Mouse (Mus musculus): ENCODE data around the gene Pfkfb2. TPM values are rescaled to one million over a fixed set of nuclear protein-coding genes. Genes with fewer than 3 reads are reported as not detected.

Gene Pfkfb2
- polyA plus RNA-seq, 1 experiment from 2014 or later = 24.9 TPM

- H3K9me3 ChIP-seq = no peaks in the 10 kb centered on the region
- peak overlapping the region; percentile 87 for H3K4me2 ChIP-seq (replicated peaks)
- no peaks in the 10 kb centered on the region for H3K27me3 ChIP-seq
- H3K9ac ChIP-seq (replicated peaks) = peak overlapping the region; percentile 96
- no peak for ATAC-seq (replicated peaks)
- 0% methylated on average over 3 of the region's 3 CpGs for WGBS
- H3K4me3 ChIP-seq = peak overlapping the region; percentile 92
- peaks cover 6% of the 10 kb centered on the region; the same call in 1 of the 2 replicates for H3K36me3 ChIP-seq
- peak overlapping the region; percentile 90 for H3K27ac ChIP-seq (replicated peaks)
- H3K4me1 ChIP-seq = peaks cover 29% of the 10 kb centered on the region
Observed at GRCm38 (mm10) chr1:130716218-130716512, 12.9 kb downstream of the Pfkfb2 start.

- under 1% methylated on average over 38 of the region's 38 CpGs for WGBS
- H3K4me2 ChIP-seq (replicated peaks) = peak within 1 kb of the TSS; percentile 87
- H3K9me3 ChIP-seq = no peaks in the 10 kb centered on the region
- H3K4me1 ChIP-seq = peaks cover 25% of the 10 kb centered on the region
- no peaks in the 10 kb centered on the region for H3K27me3 ChIP-seq
- peak within 1 kb of the TSS; percentile 96 for H3K9ac ChIP-seq (replicated peaks)
- ATAC-seq (replicated peaks) = peak; percentile 93
- peak within 1 kb of the TSS; percentile 92 for H3K4me3 ChIP-seq
- peak within 1 kb of the TSS; percentile 90 for H3K27ac ChIP-seq (replicated peaks)
- H3K36me3 ChIP-seq = peaks cover 6% of the 10 kb centered on the region; the same call in 1 of the 2 replicates
Observed at GRCm38 (mm10) chr1:130715561-130716217, 13.4 kb downstream of the Pfkfb2 start, which contains the start of gene Gm29427. Gm29427 (minus strand) TSS chr1:130715799.

- Histone ChIP-seq H3K36me3 (peaks cover 4% of the 10 kb centered on the region; the same call in 1 of the 2 replicates), H3K4me3 (no peak overlapping the region), H3K9ac (replicated peaks) (no peak overlapping the region), H3K4me1 (peaks cover 19% of the 10 kb centered on the region), H3K27ac (replicated peaks) (no peak overlapping the region), H3K4me2 (replicated peaks) (no peak overlapping the region), H3K9me3 (no peaks in the 10 kb centered on the region), H3K27me3 (no peaks in the 10 kb centered on the region)
- 80% methylated on average over 4 of the region's 4 CpGs for WGBS
- no peak for ATAC-seq (replicated peaks)
Observed at GRCm38 (mm10) chr1:130714046-130714445, 15.0 kb downstream of the Pfkfb2 start.

- no peak overlapping the region for H3K4me3 ChIP-seq
Observed at GRCm38 (mm10) chr1:130710283-130711080, 18.6 kb downstream of the Pfkfb2 start.

GRCm38 (mm10) chr1:130703613-130704012 lies 25.4 kb downstream of the Pfkfb2 start:
- H3K9me3 ChIP-seq = no peaks in the 10 kb centered on the region
- no peak overlapping the region for H3K4me3 ChIP-seq
- no peak overlapping the region for H3K9ac ChIP-seq (replicated peaks)
- H3K36me3 ChIP-seq = peaks cover 75% of the 10 kb centered on the region
- H3K27me3 ChIP-seq = no peaks in the 10 kb centered on the region
- no peak overlapping the region for H3K4me2 ChIP-seq (replicated peaks)
- H3K27ac ChIP-seq (replicated peaks) = no peak overlapping the region
- WGBS = 89% methylated on average over 2 of the region's 2 CpGs
- no peaks in the 10 kb centered on the region for H3K4me1 ChIP-seq
- no peak for ATAC-seq (replicated peaks)

More at GRCm38 (mm10) chr1:130710283-130711080, 18.6 kb downstream of the Pfkfb2 start:
- H3K27me3 ChIP-seq = no peaks in the 10 kb centered on the region
- H3K9me3 ChIP-seq = no peaks in the 10 kb centered on the region
- H3K4me1 ChIP-seq = peaks cover 10% of the 10 kb centered on the region
- peaks cover 25% of the 10 kb centered on the region for H3K36me3 ChIP-seq
- no peak for ATAC-seq (replicated peaks)
- no peak overlapping the region for H3K27ac ChIP-seq (replicated peaks)
- no peak overlapping the region for H3K4me2 ChIP-seq (replicated peaks)
- H3K9ac ChIP-seq (replicated peaks) = no peak overlapping the region
- WGBS = 92% methylated on average over 22 of the region's 22 CpGs

- Histone ChIP-seq H3K36me3 (peaks cover 80% of the 10 kb centered on the region), H3K9me3 (no peaks in the 10 kb centered on the region), H3K4me2 (replicated peaks) (no peak overlapping the region), H3K27ac (replicated peaks) (no peak overlapping the region), H3K4me1 (no peaks in the 10 kb centered on the region), H3K9ac (replicated peaks) (no peak overlapping the region), H3K27me3 (no peaks in the 10 kb centered on the region), H3K4me3 (no peak overlapping the region)
- ATAC-seq (replicated peaks) = no peak
- 95% methylated on average over 11 of the region's 11 CpGs for WGBS
Observed at GRCm38 (mm10) chr1:130701976-130702375, 27.1 kb downstream of the Pfkfb2 start.

GRCm38 (mm10) chr1:130699937-130700633 lies 29.0 kb downstream of the Pfkfb2 start:
- H3K27ac ChIP-seq (replicated peaks) = no peak overlapping the region
- no peak overlapping the region for H3K9ac ChIP-seq (replicated peaks)
- ATAC-seq (replicated peaks) = no peak
- H3K27me3 ChIP-seq = no peaks in the 10 kb centered on the region
- no peaks in the 10 kb centered on the region for H3K9me3 ChIP-seq
- H3K36me3 ChIP-seq = peaks cover 66% of the 10 kb centered on the region
- no peak overlapping the region for H3K4me3 ChIP-seq
- H3K4me1 ChIP-seq = no peaks in the 10 kb centered on the region
- no peak overlapping the region for H3K4me2 ChIP-seq (replicated peaks)
- WGBS = 86% methylated on average over 10 of the region's 10 CpGs

- no peak for ATAC-seq (replicated peaks)
- Histone ChIP-seq H3K9me3 (no peaks in the 10 kb centered on the region), H3K4me2 (replicated peaks) (no peak overlapping the region), H3K36me3 (peaks cover 55% of the 10 kb centered on the region), H3K4me1 (no peaks in the 10 kb centered on the region), H3K27me3 (no peaks in the 10 kb centered on the region), H3K4me3 (no peak overlapping the region), H3K9ac (replicated peaks) (no peak overlapping the region), H3K27ac (replicated peaks) (no peak overlapping the region)
- 90% methylated on average over 5 of the region's 5 CpGs for WGBS
Observed at GRCm38 (mm10) chr1:130698601-130699000, 30.5 kb downstream of the Pfkfb2 start.

- H3K4me2 ChIP-seq (replicated peaks) = no peak overlapping the region
- no peaks in the 10 kb centered on the region for H3K27me3 ChIP-seq
- no peak for ATAC-seq (replicated peaks)
- H3K27ac ChIP-seq (replicated peaks) = no peak overlapping the region
- no peak overlapping the region for H3K4me3 ChIP-seq
- 29% methylated on average over 1 of the region's 1 CpGs for WGBS
- no peak overlapping the region for H3K9ac ChIP-seq (replicated peaks)
- no peaks in the 10 kb centered on the region for H3K9me3 ChIP-seq
- peaks cover 8% of the 10 kb centered on the region; the same call in 1 of the 2 replicates for H3K36me3 ChIP-seq
- no peaks in the 10 kb centered on the region for H3K4me1 ChIP-seq
Observed at GRCm38 (mm10) chr1:130683905-130684304, 45.1 kb downstream of the Pfkfb2 start.

GRCm38 (mm10) chr1:130681656-130682413 lies 47.2 kb downstream of the Pfkfb2 start:
- H3K27ac ChIP-seq (replicated peaks) = no peak overlapping the region
- ATAC-seq (replicated peaks) = no peak
- H3K9me3 ChIP-seq = no peaks in the 10 kb centered on the region
- no peak overlapping the region for H3K4me3 ChIP-seq
- no peaks in the 10 kb centered on the region for H3K4me1 ChIP-seq
- H3K9ac ChIP-seq (replicated peaks) = no peak overlapping the region
- no peaks in the 10 kb centered on the region for H3K36me3 ChIP-seq
- H3K27me3 ChIP-seq = no peaks in the 10 kb centered on the region
- no peak overlapping the region for H3K4me2 ChIP-seq (replicated peaks)
- 75% methylated on average over 6 of the region's 6 CpGs for WGBS

GRCm38 (mm10) chr1:130681075-130681474 lies 48.0 kb downstream of the Pfkfb2 start:
- H3K4me3 ChIP-seq = no peak overlapping the region
- H3K36me3 ChIP-seq = no peaks in the 10 kb centered on the region
- ATAC-seq (replicated peaks) = no peak
- H3K9me3 ChIP-seq = no peaks in the 10 kb centered on the region
- H3K4me1 ChIP-seq = no peaks in the 10 kb centered on the region
- H3K27me3 ChIP-seq = no peaks in the 10 kb centered on the region
- WGBS = 75% methylated on average over 2 of the region's 2 CpGs
- H3K27ac ChIP-seq (replicated peaks) = no peak overlapping the region
- no peak overlapping the region for H3K9ac ChIP-seq (replicated peaks)
- no peak overlapping the region for H3K4me2 ChIP-seq (replicated peaks)
